Mouse (Mus musculus): ENCODE measurements around the gene Tmem255b.

GRCm38 (mm10) chr8:13413823-13414390, 21.1 kb upstream of the Tmem255b start:
- TF ChIP-seq CTCF (IDR thresholded peaks at IDR 0.05; ENCODE audit: extremely low read depth, insufficient read depth, low read length) (no peak), POLR2A (IDR thresholded peaks at IDR 0.05; ENCODE audit: extremely low read depth, insufficient read depth, low read length) (no peak)
